Mouse (Mus musculus) forebrain, embryonic 12.5 days (tissue): ENCODE results near the gene BC055324. TPM values are rescaled to one million over a fixed set of nuclear protein-coding genes. Genes with fewer than 3 reads are reported as not detected.
"Not testable (repeated sequence)": the region's sequence is repeated elsewhere in the genome, so short reads cannot be mapped to it uniquely, and the experiment has no call there.

ENCODE experiments used
- ATAC-seq: fragments of 200-750 bp; cut with Nextera tagmentation; 2 replicates; pipeline ENCODE4 v1.8.0; 2017; ENCODE audit warnings: moderate TSS enrichment; ENCODE audit not compliant: low FRiP score
- H3K27ac ChIP-seq: fragments of 300-500 bp; sonication (generic); 2 replicates; pipeline ENCODE4 v1.5.1; 2016; ENCODE audit warnings: mild to moderate bottlenecking
- H3K27me3 ChIP-seq: fragments of 300-500 bp; sonication (generic); 2 replicates; pipeline ENCODE4 v1.6.1; 2016; ENCODE audit warnings: mild to moderate bottlenecking
- H3K36me3 ChIP-seq: fragments of 300-500 bp; sonication (generic); replicated peaks from 2 replicates; pipeline ENCODE4 v1.6.1; 2016; ENCODE audit warnings: mild to moderate bottlenecking
- H3K4me1 ChIP-seq: fragments of 300-500 bp; sonication (generic); 2 replicates; pipeline ENCODE4 v1.6.1; 2016
- H3K4me2 ChIP-seq: fragments of 300-500 bp; sonication (generic); 2 replicates; pipeline ENCODE4 v1.6.1; 2016; ENCODE audit warnings: mild to moderate bottlenecking, moderate library complexity
- H3K4me3 ChIP-seq: fragments of 300-500 bp; sonication (generic); replicated peaks from 2 replicates; pipeline ENCODE4 v1.5.1; 2016; ENCODE audit warnings: mild to moderate bottlenecking
- H3K9ac ChIP-seq: fragments of 300-500 bp; sonication (generic); 2 replicates; pipeline ENCODE4 v1.6.1; 2016; ENCODE audit warnings: mild to moderate bottlenecking
- H3K9me3 ChIP-seq: fragments of 300-500 bp; sonication (generic); 2 replicates; pipeline ENCODE4 v1.6.1; 2016
- WGBS: fragments of 180-500 bp; shearing (Covaris S2); methylation state at CpG from one replicate; pipeline ENCODE4 v1.1.7; 2016; 5-methylcytosine and 5-hydroxymethylcytosine counted together
- polyA plus RNA-seq: library from polyadenylated mRNA; unstranded; fragments of >200 nt; fragmentation: Nextera tagmentation; extraction: Ambion mirVana; gene quantifications from 2 replicates; pipeline ENCODE4 v1.2.1, GENCODE M21; 2016

The BC055324 gene
- polyA plus RNA-seq = 30.4 and 35.8 TPM in 2 replicates

- ATAC-seq = peak; percentile 98
Observed at GRCm38 (mm10) chr1:163994721-163995608, at the start of gene BC055324, which contains the start of gene Mettl18. Gene BC055324, minus strand, starts transcription at chr1:163994796. Gene Mettl18, plus strand, starts transcription at chr1:163994889.

DNA sequence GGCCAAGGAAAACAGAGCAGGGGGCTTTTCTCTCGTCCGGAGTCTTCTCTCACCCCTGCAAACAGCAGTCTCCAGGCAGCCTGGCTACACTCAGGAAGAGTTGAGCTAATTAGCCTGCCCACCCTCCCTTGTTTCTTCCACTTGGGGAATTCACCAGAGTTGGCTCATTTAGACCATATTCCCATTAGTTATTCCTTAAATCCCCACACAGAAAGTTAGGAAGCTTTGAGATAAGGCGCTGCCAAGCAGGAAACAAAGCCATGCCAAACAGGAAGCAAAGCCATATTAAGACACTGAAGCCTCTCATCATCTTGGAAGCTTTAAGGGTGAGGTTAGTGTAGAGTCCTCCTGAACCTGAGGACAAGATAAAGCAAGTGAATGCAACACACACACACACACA is 49.0 kb upstream of the BC055324 start:
- Histone ChIP-seq H3K4me1 (no peaks in the 10 kb centered on the region), H3K27me3 (no peaks in the 10 kb centered on the region), H3K36me3 (no peaks in the 10 kb centered on the region), H3K4me2 (no peak overlapping the region), H3K9ac (no peak overlapping the region), H3K4me3 (no peak overlapping the region), H3K9me3 (no peaks in the 10 kb centered on the region), H3K27ac (no peak overlapping the region)
- no peak for ATAC-seq
- 50% methylated on average over 3 of the region's 3 CpGs for WGBS

More at GRCm38 (mm10) chr1:163994721-163995608, at the start of gene BC055324, which contains the start of gene Mettl18:
- 4% methylated on average over 43 of the region's 43 CpGs for WGBS
- Histone ChIP-seq H3K4me1 (peaks cover 11% of the 10 kb centered on the region; the same call in 1 of the 2 replicates), H3K27me3 (no peaks in the 10 kb centered on the region), H3K4me3 (peak within 1 kb of the TSS; percentile 72), H3K36me3 (no peaks in the 10 kb centered on the region), H3K9ac (peak within 1 kb of the TSS; percentile 76), H3K27ac (0 out of 2 replicates have a peak within 1 kb of the TSS, but pooled peaks have one; percentile 61), H3K9me3 (no peaks in the 10 kb centered on the region), H3K4me2 (peak within 1 kb of the TSS; percentile 69)

- H3K4me2 ChIP-seq = no peak overlapping the region
- no peak overlapping the region for H3K9ac ChIP-seq
- no peaks in the 10 kb centered on the region for H3K36me3 ChIP-seq
- H3K27me3 ChIP-seq = no peaks in the 10 kb centered on the region
- H3K9me3 ChIP-seq = no peaks in the 10 kb centered on the region
- no peak for ATAC-seq
- H3K27ac ChIP-seq = no peak overlapping the region
- no peaks in the 10 kb centered on the region for H3K4me1 ChIP-seq
- no peak overlapping the region for H3K4me3 ChIP-seq
- 78% methylated on average over 10 of the region's 10 CpGs for WGBS
Observed at GRCm38 (mm10) chr1:164040385-164041135, 46.0 kb upstream of the BC055324 start.

- no peak overlapping the region for H3K27ac ChIP-seq
- H3K9ac ChIP-seq = no peak overlapping the region
- H3K4me3 ChIP-seq = no peak overlapping the region
- H3K4me2 ChIP-seq = no peak overlapping the region
- no peaks in the 10 kb centered on the region for H3K36me3 ChIP-seq
- H3K9me3 ChIP-seq = no peaks in the 10 kb centered on the region
- no peaks in the 10 kb centered on the region for H3K27me3 ChIP-seq
- no peaks in the 10 kb centered on the region for H3K4me1 ChIP-seq
- 57% methylated on average over 5 of the region's 5 CpGs for WGBS
- ATAC-seq = no peak
Observed at GRCm38 (mm10) chr1:164027416-164027815, 32.8 kb upstream of the BC055324 start.

- no peak overlapping the region for H3K4me2 ChIP-seq
- WGBS = 86% methylated on average over 4 of the region's 4 CpGs
Observed at GRCm38 (mm10) chr1:164025685-164026084, 31.1 kb upstream of the BC055324 start.

DNA sequence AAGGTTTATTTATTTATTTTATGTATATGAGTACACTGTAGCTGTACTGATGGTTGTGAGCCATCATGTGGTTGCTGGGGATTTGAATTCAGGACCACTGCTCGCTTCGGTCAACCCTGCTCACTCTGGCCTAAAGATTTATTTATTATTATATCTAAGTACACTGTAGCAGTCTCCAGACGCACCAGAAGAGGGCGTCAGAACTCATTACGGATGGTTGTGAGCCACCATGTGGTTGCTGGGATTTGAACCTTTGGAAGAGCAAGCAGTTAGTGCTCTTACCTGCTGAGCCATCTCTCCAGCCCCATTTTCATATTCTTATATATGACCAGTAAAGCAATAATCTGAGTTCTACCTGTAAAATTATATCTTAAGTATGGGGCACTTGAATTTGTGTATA is 27.5 kb upstream of the BC055324 start:
- not testable (repeated sequence) for H3K27ac ChIP-seq, H3K9me3 ChIP-seq, H3K4me2 ChIP-seq, H3K9ac ChIP-seq, H3K27me3 ChIP-seq, H3K4me1 ChIP-seq, H3K4me3 ChIP-seq, ATAC-seq, H3K36me3 ChIP-seq
- 81% methylated on average over 5 of the region's 5 CpGs for WGBS

More at GRCm38 (mm10) chr1:164025685-164026084, 31.1 kb upstream of the BC055324 start:
- Histone ChIP-seq H3K9me3 (no peaks in the 10 kb centered on the region), H3K4me1 (no peaks in the 10 kb centered on the region), H3K27ac (no peak overlapping the region), H3K4me3 (no peak overlapping the region), H3K9ac (no peak overlapping the region), H3K36me3 (no peaks in the 10 kb centered on the region), H3K27me3 (no peaks in the 10 kb centered on the region)
- no peak for ATAC-seq

DNA sequence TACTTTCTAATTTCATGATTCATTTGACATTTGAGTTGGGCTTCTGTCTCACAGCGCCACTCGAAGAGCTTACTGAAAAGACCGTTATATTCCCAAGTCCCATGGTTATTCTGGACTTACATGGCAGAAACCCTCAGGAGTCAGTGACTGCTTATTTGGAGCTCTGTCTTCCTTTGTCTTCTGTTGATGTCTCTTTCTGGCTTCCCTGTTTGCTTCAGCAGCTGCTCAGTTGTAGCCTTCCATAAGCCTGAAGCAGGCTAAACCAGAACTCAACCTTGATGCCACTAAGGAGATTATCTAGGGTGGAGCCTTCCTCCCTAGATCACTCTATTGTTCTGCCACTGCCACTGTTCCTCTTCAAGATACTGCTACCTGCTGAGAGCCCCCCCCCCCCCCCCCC is 26.1 kb upstream of the BC055324 start:
- not testable (repeated sequence) for ATAC-seq, H3K27ac ChIP-seq, H3K4me1 ChIP-seq, H3K36me3 ChIP-seq, H3K27me3 ChIP-seq, H3K4me2 ChIP-seq, H3K9ac ChIP-seq, H3K4me3 ChIP-seq, H3K9me3 ChIP-seq
- WGBS = 85% methylated on average over 3 of the region's 3 CpGs

DNA sequence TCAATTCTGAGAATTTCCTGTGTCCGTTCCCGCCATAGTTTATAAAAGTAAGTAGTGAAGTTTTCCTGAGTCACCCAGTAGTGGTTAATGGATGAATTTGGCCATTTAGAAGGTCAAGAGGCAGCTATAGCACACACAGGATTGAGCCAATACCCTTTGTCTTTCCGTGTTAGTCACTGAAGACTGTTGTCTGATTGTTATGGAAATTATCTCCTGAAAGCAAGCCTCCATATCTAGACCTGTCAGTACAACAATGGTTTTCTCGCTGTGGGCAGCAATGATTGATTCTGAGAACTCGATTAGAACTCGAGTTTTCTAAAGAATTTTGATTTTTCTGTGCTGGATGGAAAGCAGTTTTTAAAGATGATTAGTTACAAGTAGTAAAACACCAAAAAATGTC is 25.2 kb upstream of the BC055324 start:
- ATAC-seq = no peak
- Histone ChIP-seq H3K9ac (no peak overlapping the region), H3K4me1 (0 out of 2 replicates have a peak, but pooled peaks cover 2% of the 10 kb centered on the region), H3K4me3 (no peak overlapping the region), H3K36me3 (no peaks in the 10 kb centered on the region), H3K27ac (no peak overlapping the region), H3K9me3 (no peaks in the 10 kb centered on the region), H3K27me3 (no peaks in the 10 kb centered on the region), H3K4me2 (no peak overlapping the region)
- 46% methylated on average over 6 of the region's 6 CpGs for WGBS

DNA sequence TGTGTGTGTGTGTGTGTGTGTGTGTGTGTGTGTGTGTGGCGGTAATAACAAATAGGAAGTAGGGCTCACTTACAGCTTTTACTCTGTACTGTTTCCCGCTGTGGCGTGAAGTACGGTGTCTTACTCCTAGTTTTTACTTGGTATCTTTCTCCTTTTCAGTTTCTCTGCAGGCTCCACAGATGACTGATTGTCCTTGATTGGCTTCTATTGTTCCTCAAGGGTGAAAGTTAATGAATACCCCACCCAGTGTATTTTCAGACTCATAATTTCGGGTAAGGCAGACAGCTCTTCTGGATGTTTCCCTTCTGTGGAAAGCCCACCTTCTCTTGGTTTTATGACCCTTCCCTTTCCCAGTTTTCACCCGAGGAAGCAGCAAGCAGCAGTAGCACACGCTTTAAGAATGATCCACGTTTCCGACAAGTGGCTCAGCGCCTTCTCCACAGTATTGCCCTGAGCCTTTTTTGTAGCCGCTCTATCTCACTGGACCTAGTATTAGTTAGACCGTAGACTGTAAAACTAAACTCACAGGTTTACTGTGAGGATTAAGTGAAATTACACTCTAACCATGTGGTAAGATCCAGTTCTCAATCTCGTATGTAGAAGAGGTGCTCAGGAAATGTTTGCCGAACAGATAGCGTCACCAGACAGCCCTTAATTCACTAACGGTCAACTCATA is 23.8 kb upstream of the BC055324 start:
- Histone ChIP-seq H3K9ac (no peak overlapping the region), H3K36me3 (no peaks in the 10 kb centered on the region), H3K4me2 (no peak overlapping the region), H3K4me1 (0 out of 2 replicates have a peak, but pooled peaks cover 2% of the 10 kb centered on the region), H3K27ac (no peak overlapping the region), H3K27me3 (no peaks in the 10 kb centered on the region), H3K9me3 (no peaks in the 10 kb centered on the region), H3K4me3 (no peak overlapping the region)
- 91% methylated on average over 16 of the region's 16 CpGs for WGBS
- no peak for ATAC-seq

DNA sequence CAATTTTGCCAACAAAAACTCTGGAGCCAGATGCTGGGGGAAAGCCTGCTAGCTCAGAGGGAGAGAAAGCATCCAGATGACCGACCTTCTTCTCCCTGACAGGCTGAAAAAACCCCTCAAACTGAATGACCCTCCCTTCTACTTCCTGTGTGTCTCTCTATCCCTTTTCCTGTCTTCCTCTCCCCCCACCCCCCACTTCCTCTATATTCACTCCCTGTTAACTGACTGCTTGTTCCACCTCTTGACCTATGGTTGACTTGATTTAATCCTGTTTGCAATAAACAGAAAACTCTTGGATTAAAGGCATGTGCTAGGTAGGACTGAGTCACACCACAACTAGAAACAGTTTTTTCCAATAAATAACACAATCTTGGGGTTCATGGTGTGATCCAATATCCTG is 20.0 kb upstream of the BC055324 start:
- Histone ChIP-seq H3K9ac (no peak overlapping the region), H3K4me3 (no peak overlapping the region), H3K4me2 (no peak overlapping the region), H3K36me3 (no peaks in the 10 kb centered on the region), H3K9me3 (no peaks in the 10 kb centered on the region), H3K27me3 (no peaks in the 10 kb centered on the region), H3K27ac (no peak overlapping the region), H3K4me1 (no peaks in the 10 kb centered on the region)
- 71% methylated on average over 1 of the region's 1 CpGs for WGBS
- no peak for ATAC-seq

- no peaks in the 10 kb centered on the region for H3K4me1 ChIP-seq
- no peak for ATAC-seq
- 46% methylated on average over 2 of the region's 2 CpGs for WGBS
- no peak overlapping the region for H3K4me3 ChIP-seq
- H3K9ac ChIP-seq = no peak overlapping the region
- H3K36me3 ChIP-seq = no peaks in the 10 kb centered on the region
- no peaks in the 10 kb centered on the region for H3K9me3 ChIP-seq
- no peak overlapping the region for H3K27ac ChIP-seq
- no peaks in the 10 kb centered on the region for H3K27me3 ChIP-seq
- no peak overlapping the region for H3K4me2 ChIP-seq
Observed at GRCm38 (mm10) chr1:164009235-164009634, 14.6 kb upstream of the BC055324 start.

DNA sequence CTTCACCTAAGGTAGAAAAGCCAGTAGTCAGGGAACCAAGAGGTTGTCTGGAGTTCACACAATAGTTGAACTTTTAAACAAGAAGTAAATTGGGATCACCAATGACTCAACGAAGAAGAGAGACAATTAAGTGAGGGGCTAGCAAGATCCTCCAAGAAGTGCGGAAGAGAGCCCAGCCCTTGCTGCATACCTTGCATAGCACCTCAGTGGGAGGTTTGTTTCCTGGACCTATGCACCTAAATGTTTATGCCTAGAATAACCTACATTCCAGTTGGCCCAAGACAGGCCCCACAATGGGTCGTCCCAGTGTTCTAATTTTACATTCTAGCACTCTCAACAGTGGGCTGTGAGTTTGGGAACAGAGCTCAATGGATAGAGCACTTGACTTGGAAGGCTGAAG is 9.7 kb upstream of the BC055324 start:
- WGBS = 85% methylated on average over 3 of the region's 3 CpGs
- Histone ChIP-seq H3K4me3 (no peak overlapping the region), H3K36me3 (no peaks in the 10 kb centered on the region), H3K27me3 (no peaks in the 10 kb centered on the region), H3K4me1 (no peaks in the 10 kb centered on the region), H3K4me2 (no peak overlapping the region), H3K27ac (no peak overlapping the region), H3K9me3 (no peaks in the 10 kb centered on the region), H3K9ac (no peak overlapping the region)
- ATAC-seq = no peak
